Mouse (Mus musculus) MEL (cell line): Measurements from ENCODE around the gene Fdxr. TPM values are rescaled to one million over a fixed set of nuclear protein-coding genes. Genes with fewer than 3 reads are reported as not detected.
A peak's percentile ranks its signal among the peaks of the same experiment; 100 is the strongest.

ENCODE experiments used
- DNase-seq: peaks from one replicate; pipeline ENCODE4 v3.0.0; 2011; ENCODE audit warnings: low read depth, low spot score
- H3K27ac ChIP-seq: 2 replicates; pipeline ENCODE4 v1.5.1; 2012; ENCODE audit warnings: low read depth, mild to moderate bottlenecking, control low read depth, low read length, moderate library complexity; ENCODE audit not compliant: control insufficient read depth
- H3K27me3 ChIP-seq, 2 experiments: fragments of 150-350 bp in 1 of 2; sonication (generic) in 1 of 2; 2 replicates each; pipeline ENCODE4 v1.6.1; 2012; ENCODE audit warnings: low read length in 2 of 2, mild to moderate bottlenecking in 2 of 2, improper control_type of control experiment in 1 of 2, moderate library complexity in 1 of 2; ENCODE audit not compliant: insufficient read depth in 2 of 2, control insufficient read depth in 1 of 2
- H3K36me3 ChIP-seq, 2 experiments: 2 replicates each; pipeline ENCODE4 v1.6.1; 2012 to 2014; ENCODE audit warnings: low read length in 2 of 2, improper control_type of control experiment in 1 of 2, inconsistent platforms in 1 of 2, mild to moderate bottlenecking in 1 of 2; ENCODE audit not compliant: insufficient read depth in 2 of 2, control insufficient read depth in 1 of 2
- H3K4me1 ChIP-seq, 2 experiments: fragments of 150-350 bp in 1 of 2; sonication (generic) in 1 of 2; 2 replicates each; pipeline ENCODE4 v1.6.1; 2012; ENCODE audit warnings: low read length in 2 of 2, improper control_type of control experiment in 1 of 2, mild to moderate bottlenecking in 1 of 2; ENCODE audit not compliant: insufficient read depth in 2 of 2, control insufficient read depth in 1 of 2
- H3K4me3 ChIP-seq, 2 experiments: fragments of 150-350 bp in 1 of 2; sonication (generic) in 1 of 2; 2 replicates each; pipeline ENCODE4 v1.5.1; 2012; ENCODE audit warnings: low read depth in 2 of 2, low read length in 2 of 2, mild to moderate bottlenecking in 2 of 2, moderate library complexity in 2 of 2, control low read depth in 1 of 2, improper control_type of control experiment in 1 of 2; ENCODE audit not compliant: control insufficient read depth in 1 of 2, insufficient read depth in 1 of 2
- H3K79me2 ChIP-seq: 2 replicates; pipeline ENCODE4 v1.6.1; 2012; ENCODE audit warnings: mild to moderate bottlenecking, low read length, moderate library complexity; ENCODE audit not compliant: control insufficient read depth, poor library complexity, insufficient read depth
- H3K9ac ChIP-seq: 2 replicates; pipeline ENCODE4 v1.6.1; 2012; ENCODE audit warnings: low read depth, mild to moderate bottlenecking, control low read depth, low read length, moderate library complexity; ENCODE audit not compliant: control insufficient read depth, poor library complexity, severe bottlenecking
- H3K9me3 ChIP-seq: fragments of 150-350 bp; sonication (generic); replicated peaks from 2 replicates; pipeline ENCODE4 v1.6.1; 2012; ENCODE audit warnings: mild to moderate bottlenecking, low read length, improper control_type of control experiment, moderate library complexity; ENCODE audit not compliant: insufficient read depth
- BHLHE40 ChIP-seq: IDR thresholded peaks from 2 replicates; pipeline ENCODE4 v1.6.1; 2012; ENCODE audit warnings: low read depth, mild to moderate bottlenecking, inconsistent platforms, low read length, improper control_type of control experiment, borderline replicate concordance
- CHD1 ChIP-seq: IDR thresholded peaks from 2 replicates; pipeline ENCODE4 v1.6.1; 2012; ENCODE audit warnings: low read depth, mild to moderate bottlenecking, inconsistent platforms, low read length, improper control_type of control experiment
- CHD2 ChIP-seq: IDR thresholded peaks from 2 replicates; pipeline ENCODE4 v1.6.1; 2011; ENCODE audit warnings: low read length, improper control_type of control experiment
- ELF1 ChIP-seq: IDR thresholded peaks from 2 replicates; pipeline ENCODE4 v1.6.1; 2014; ENCODE audit warnings: low read depth, mild to moderate bottlenecking, inconsistent platforms, low read length, improper control_type of control experiment, moderate library complexity
- ETS1 ChIP-seq: IDR thresholded peaks from 2 replicates; pipeline ENCODE4 v1.6.1; 2012; ENCODE audit warnings: low read depth, mild to moderate bottlenecking, inconsistent platforms, low read length, improper control_type of control experiment, moderate library complexity
- GABPA ChIP-seq: IDR thresholded peaks from 2 replicates; pipeline ENCODE4 v1.6.1; 2012; ENCODE audit warnings: low read depth, mild to moderate bottlenecking, inconsistent platforms, low read length, improper control_type of control experiment, moderate library complexity
- JUND ChIP-seq: IDR thresholded peaks from 2 replicates; pipeline ENCODE4 v1.6.1; 2011; ENCODE audit warnings: low read depth, mild to moderate bottlenecking, improper control_type of control experiment, low read length
- KAT2A ChIP-seq: conservative IDR thresholded peaks from 2 replicates; pipeline ENCODE4 v1.6.1; 2012; ENCODE audit warnings: low read depth, low read length, improper control_type of control experiment, inconsistent platforms
- MAFK ChIP-seq: IDR thresholded peaks from 2 replicates; pipeline ENCODE4 v1.6.1; 2011; ENCODE audit warnings: low read depth, mild to moderate bottlenecking, low read length, improper control_type of control experiment, borderline replicate concordance
- MAX ChIP-seq: IDR thresholded peaks from 2 replicates; pipeline ENCODE4 v1.6.1; 2011; ENCODE audit warnings: low read length, improper control_type of control experiment
- MAZ ChIP-seq: IDR thresholded peaks from 2 replicates; pipeline ENCODE4 v1.6.1; 2012; ENCODE audit warnings: low read depth, mild to moderate bottlenecking, inconsistent platforms, low read length, improper control_type of control experiment
- MEF2A ChIP-seq: IDR thresholded peaks from 2 replicates; pipeline ENCODE4 v1.6.1; 2014; ENCODE audit warnings: low read depth, mild to moderate bottlenecking, inconsistent platforms, low read length, improper control_type of control experiment; ENCODE audit not compliant: poor library complexity, insufficient replicate concordance, severe bottlenecking; ENCODE audit errors: extremely low read depth
- MXI1 ChIP-seq: IDR thresholded peaks from 2 replicates; pipeline ENCODE4 v1.6.1; 2011; ENCODE audit warnings: mild to moderate bottlenecking, low read depth, low read length, improper control_type of control experiment
- NELFE ChIP-seq: IDR thresholded peaks from 2 replicates; pipeline ENCODE4 v1.6.1; 2011; ENCODE audit warnings: low read depth, low read length, improper control_type of control experiment
- POLR2AphosphoS2 ChIP-seq: IDR thresholded peaks from 2 replicates; pipeline ENCODE4 v1.6.1; 2011; ENCODE audit warnings: low read length, improper control_type of control experiment
- RAD21 ChIP-seq: IDR thresholded peaks from 2 replicates; pipeline ENCODE4 v1.6.1; 2011; ENCODE audit warnings: mild to moderate bottlenecking, low read depth, low read length, improper control_type of control experiment
- SIN3A ChIP-seq: IDR thresholded peaks from 2 replicates; pipeline ENCODE4 v1.6.1; 2012; ENCODE audit warnings: low read length, improper control_type of control experiment, inconsistent platforms
- SMC3 ChIP-seq: IDR thresholded peaks from 2 replicates; pipeline ENCODE4 v1.6.1; 2011; ENCODE audit warnings: low read depth, low read length, improper control_type of control experiment
- TBP ChIP-seq: IDR thresholded peaks from 2 replicates; pipeline ENCODE4 v1.8.0; 2011; ENCODE audit warnings: low read depth, low read length, improper control_type of control experiment
- TCF12 ChIP-seq: IDR thresholded peaks from 2 replicates; pipeline ENCODE4 v1.6.1; 2014; ENCODE audit warnings: low read depth, mild to moderate bottlenecking, inconsistent platforms, low read length, improper control_type of control experiment, moderate library complexity
- UBTF ChIP-seq: IDR thresholded peaks from 2 replicates; pipeline ENCODE4 v1.6.1; 2012; ENCODE audit warnings: low read depth, mild to moderate bottlenecking, inconsistent platforms, low read length, improper control_type of control experiment, moderate library complexity, borderline replicate concordance; ENCODE audit not compliant: insufficient read depth
- USF1 ChIP-seq: IDR thresholded peaks from 2 replicates; pipeline ENCODE4 v1.6.1; 2014; ENCODE audit warnings: low read depth, mild to moderate bottlenecking, inconsistent platforms, low read length, improper control_type of control experiment, moderate library complexity
- ZNF384 ChIP-seq: IDR thresholded peaks from 2 replicates; pipeline ENCODE4 v1.6.1; 2012; ENCODE audit warnings: low read depth, mild to moderate bottlenecking, inconsistent platforms, low read length, improper control_type of control experiment
- polyA plus RNA-seq, 2 experiments: library from polyadenylated mRNA; stranded (reverse) in 1 of 2; unstranded in 1 of 2; fragments of >175 nt in 1 of 2; fragments of >200 nt in 1 of 2; gene quantifications; 2 replicates each; pipeline versions ENCODE4 v1.2.1 to v1.2.4; 2012; ENCODE audit warnings: low replicate concordance in 2 of 2, low read depth in 1 of 2; ENCODE audit not compliant: insufficient read length in 2 of 2, insufficient read depth in 1 of 2, missing spikeins in 1 of 2
- total RNA-seq: library from RNA; depleted of rRNA; stranded (reverse); fragments of 300-350 nt; gene quantifications from 2 replicates; pipeline ENCODE4 v1.2.3, GENCODE M21; 2012

The Fdxr gene
- total and polyA plus RNA-seq, 3 experiments, result 32.7 to 37.7 TPM; not detected in 1

- no peak overlapping the region for H3K27ac ChIP-seq
- H3K36me3 ChIP-seq, result no peaks in the 10 kb centered on the region
- no peaks in the 10 kb centered on the region for H3K4me1 ChIP-seq
- no peaks in the 10 kb centered on the region for H3K79me2 ChIP-seq
- no peak overlapping the region for H3K9ac ChIP-seq
- H3K27me3 ChIP-seq, result peaks cover 3 to 11% of the 10 kb centered on the region in 2 experiments; a peak in 3 of 4 replicates
- DNase-seq, result peak; percentile 27
- no peak overlapping the region for H3K4me3 ChIP-seq
- H3K9me3 ChIP-seq, result no peaks in the 10 kb centered on the region
- TF ChIP-seq CHD2 (no peak), MAFK (no peak), KAT2A (no peak), SMC3 (no peak), POLR2AphosphoS2 (no peak)
These were observed 43.0 kb upstream of the Fdxr start for GRCm38 (mm10) chr11:115319704-115320383.

- Histone ChIP-seq H3K79me2 (no peaks in the 10 kb centered on the region), H3K4me3 (no peak overlapping the region), H3K27ac (no peak overlapping the region)
- no peak for DNase-seq
- TF ChIP-seq CHD1 (no peak), ETS1 (no peak), SIN3A (no peak), ELF1 (no peak), BHLHE40 (no peak), MAX (no peak), USF1 (no peak), MEF2A (no peak), JUND (no peak), RAD21 (no peak), TBP (no peak), MXI1 (no peak), UBTF (no peak), ZNF384 (no peak), NELFE (no peak), GABPA (no peak), MAZ (no peak), TCF12 (no peak)
- TF ChIP-seq, all 39 proteins: peak for 0
- Histone ChIP-seq H3K4me1 (no peaks in the 10 kb centered on the region), H3K9ac (no peak overlapping the region), H3K36me3 (no peaks in the 10 kb centered on the region), H3K9me3 (no peaks in the 10 kb centered on the region), H3K27me3 (peaks cover 3 to 7% of the 10 kb centered on the region in 2 experiments; a peak in 3 of 4 replicates)
These were observed 41.6 kb upstream of the Fdxr start for GRCm38 (mm10) chr11:115318245-115319027.
